Mouse (Mus musculus) kidney, adult 2 months (tissue): ENCODE measurements around the gene Diaph2.

Experiments
- CTCF ChIP-seq: fragments of 200-500 bp; conservative IDR thresholded peaks from 2 replicates; pipeline ENCODE4 v1.5.1; 2011; ENCODE audit warnings: low read depth, mild to moderate bottlenecking, control low read depth, low read length, moderate library complexity, mixed read lengths; ENCODE audit not compliant: insufficient read depth, insufficient read length
- POLR2A ChIP-seq: fragments of 200-500 bp; IDR thresholded peaks from one replicate; pipeline ENCODE4 v1.6.1; 2011; ENCODE audit warnings: low read depth, low read length, control low read depth

DNA sequence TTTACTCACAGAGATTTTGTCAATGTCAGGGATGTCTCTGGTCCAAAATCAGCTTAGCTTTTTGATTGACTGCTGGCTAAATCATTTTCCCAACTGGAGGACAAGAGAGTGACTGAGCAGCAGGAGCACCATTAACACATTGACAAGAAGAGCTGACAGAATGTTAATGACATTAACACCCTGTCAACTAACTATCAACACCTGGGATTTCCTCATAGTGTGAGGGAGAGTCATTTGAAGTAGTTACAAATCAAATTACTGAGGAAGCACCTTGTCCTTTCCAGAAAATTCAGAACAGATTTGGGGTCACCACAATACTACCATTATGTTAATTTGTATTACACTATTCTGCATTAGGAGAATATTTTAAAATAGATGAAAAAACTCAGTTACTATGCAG is 439.7 kb downstream of the Diaph2 start:
- no peak for TF ChIP-seq CTCF
- TF ChIP-seq POLR2A, result no peak
